Mouse (Mus musculus) midbrain, postnatal 0 days (tissue): ENCODE data around the gene Pias1. TPM values are rescaled to one million over a fixed set of nuclear protein-coding genes. Genes with fewer than 3 reads are reported as not detected.
A peak's percentile ranks its signal among the peaks of the same experiment; 100 is the strongest.

Experiments
- ATAC-seq: fragments of 200-750 bp; cut with Nextera tagmentation; 2 replicates; pipeline ENCODE4 v1.8.0; 2017; ENCODE audit warnings: moderate number of reproducible peaks, mild to moderate bottlenecking, moderate TSS enrichment, moderate library complexity; ENCODE audit not compliant: low FRiP score
- DNase-seq: peaks from one replicate; pipeline ENCODE4 v3.0.0-alpha.2; 2015; ENCODE audit warnings: low spot score
- H3K27ac ChIP-seq: fragments of 300-500 bp; sonication (generic); 2 replicates; pipeline ENCODE4 v1.5.1; 2014; ENCODE audit warnings: low read depth, mild to moderate bottlenecking, low read length, mixed read lengths
- H3K27me3 ChIP-seq: fragments of 300-500 bp; sonication (generic); 2 replicates; pipeline ENCODE4 v1.6.1; 2014; ENCODE audit warnings: low read length, control low read depth, mixed read lengths; ENCODE audit not compliant: insufficient read depth
- H3K36me3 ChIP-seq: fragments of 300-500 bp; sonication (generic); 2 replicates; pipeline ENCODE4 v1.6.1; 2014; ENCODE audit warnings: low read length, control low read depth, mixed read lengths; ENCODE audit not compliant: insufficient read depth
- H3K4me1 ChIP-seq: fragments of 300-500 bp; sonication (generic); 2 replicates; pipeline ENCODE4 v1.6.1; 2014; ENCODE audit warnings: mild to moderate bottlenecking, control low read depth, antibody characterized with exemption, low read length, mixed read lengths; ENCODE audit not compliant: insufficient read depth
- H3K4me2 ChIP-seq: fragments of 300-500 bp; sonication (generic); 2 replicates; pipeline ENCODE4 v1.6.1; 2014; ENCODE audit warnings: low read depth, mild to moderate bottlenecking, low read length, mixed read lengths; ENCODE audit not compliant: poor library complexity, severe bottlenecking
- H3K4me3 ChIP-seq: fragments of 300-500 bp; sonication (generic); 2 replicates; pipeline ENCODE4 v1.5.1; 2014; ENCODE audit warnings: low read depth, mild to moderate bottlenecking, low read length, moderate library complexity
- H3K9ac ChIP-seq: fragments of 300-500 bp; sonication (generic); replicated peaks from 2 replicates; pipeline ENCODE4 v1.6.1; 2014; ENCODE audit warnings: mild to moderate bottlenecking, low read length, moderate library complexity, mixed read lengths; ENCODE audit not compliant: poor library complexity, severe bottlenecking
- H3K9me3 ChIP-seq: fragments of 300-500 bp; sonication (generic); 2 replicates; pipeline ENCODE4 v1.6.1; 2016; ENCODE audit warnings: low read length, control low read depth
- CTCF ChIP-seq: IDR thresholded peaks from 2 replicates; pipeline ENCODE4 v1.5.1; 2016; ENCODE audit warnings: antibody characterized with exemption, mild to moderate bottlenecking
- WGBS: fragments of 180-500 bp; shearing (Covaris S2); extraction: QIAGEN DNeasy Blood & Tissue Kit; methylation state at CpG from one replicate; pipeline ENCODE4 v1.1.7; 2014; 5-methylcytosine and 5-hydroxymethylcytosine counted together
- polyA plus RNA-seq: library from polyadenylated mRNA; unstranded; fragments of >200 nt; fragmentation: Nextera tagmentation; extraction: Ambion mirVana; gene quantifications from 2 replicates; pipeline ENCODE4 v1.2.1, GENCODE M21; 2015
- total RNA-seq: library from RNA; depleted of rRNA; stranded (reverse); fragments of >200 nt; gene quantifications from 2 replicates; pipeline ENCODE4 v1.2.3, GENCODE M21; 2014

The Pias1 gene
- total and polyA plus RNA-seq, 2 experiments from 2014 or later, result 38.5 to 50.5 TPM

- no peaks in the 10 kb centered on the region for H3K4me1 ChIP-seq
- no peaks in the 10 kb centered on the region for H3K36me3 ChIP-seq
- no peak for ATAC-seq
- no peak overlapping the region for H3K9ac ChIP-seq
- no peak overlapping the region for H3K4me3 ChIP-seq
- H3K9me3 ChIP-seq, result no peaks in the 10 kb centered on the region
- no peak for DNase-seq
- 98% methylated on average over 3 of the region's 3 CpGs for WGBS
- no peak overlapping the region for H3K4me2 ChIP-seq
- H3K27me3 ChIP-seq, result no peaks in the 10 kb centered on the region
- H3K27ac ChIP-seq, result no peak overlapping the region
- TF ChIP-seq CTCF, result no peak
Measured at GRCm38 (mm10) chr9:62966018-62966417, 21.7 kb downstream of the Pias1 start.

- DNase-seq (no peak), ATAC-seq (no peak)
- no peak overlapping the region for H3K4me2 ChIP-seq
- H3K4me3 ChIP-seq, result no peak overlapping the region
- H3K27me3 ChIP-seq, result no peaks in the 10 kb centered on the region
- H3K27ac ChIP-seq, result no peak overlapping the region
- TF ChIP-seq CTCF, result no peak
- no peaks in the 10 kb centered on the region for H3K4me1 ChIP-seq
- H3K9me3 ChIP-seq, result no peaks in the 10 kb centered on the region
- H3K9ac ChIP-seq, result no peak overlapping the region
- 0 out of 2 replicates have a peak, but pooled peaks cover 3% of the 10 kb centered on the region for H3K36me3 ChIP-seq
Measured at GRCm38 (mm10) chr9:62952713-62953112, 35.0 kb downstream of the Pias1 start.

GRCm38 (mm10) chr9:62945346-62945745, 42.4 kb downstream of the Pias1 start:
- TF ChIP-seq CTCF, result no peak
- no peak overlapping the region for H3K4me2 ChIP-seq
- no peaks in the 10 kb centered on the region for H3K27me3 ChIP-seq
- no peaks in the 10 kb centered on the region for H3K4me1 ChIP-seq
- WGBS, result 92% methylated on average over 6 of the region's 6 CpGs
- ATAC-seq (no peak), DNase-seq (no peak)
- no peaks in the 10 kb centered on the region for H3K36me3 ChIP-seq
- H3K27ac ChIP-seq, result no peak overlapping the region
- no peak overlapping the region for H3K4me3 ChIP-seq
- no peak overlapping the region for H3K9ac ChIP-seq
- no peaks in the 10 kb centered on the region for H3K9me3 ChIP-seq

GRCm38 (mm10) chr9:62944063-62944462, 43.7 kb downstream of the Pias1 start:
- Histone ChIP-seq H3K4me1 (no peaks in the 10 kb centered on the region), H3K9me3 (no peaks in the 10 kb centered on the region), H3K27ac (no peak overlapping the region), H3K4me3 (no peak overlapping the region), H3K9ac (no peak overlapping the region), H3K4me2 (no peak overlapping the region), H3K27me3 (no peaks in the 10 kb centered on the region), H3K36me3 (no peaks in the 10 kb centered on the region)
- ATAC-seq (no peak), DNase-seq (no peak)
- no peak for TF ChIP-seq CTCF
- WGBS, result 94% methylated on average over 1 of the region's 1 CpGs

- DNase-seq, result no peak
- ATAC-seq, result no peak
- H3K9ac ChIP-seq, result no peak overlapping the region
- H3K27me3 ChIP-seq, result no peaks in the 10 kb centered on the region
- no peaks in the 10 kb centered on the region for H3K9me3 ChIP-seq
- no peak for TF ChIP-seq CTCF
- H3K4me1 ChIP-seq, result no peaks in the 10 kb centered on the region
- H3K4me3 ChIP-seq, result no peak overlapping the region
- WGBS, result 79% methylated on average over 3 of the region's 3 CpGs
- H3K4me2 ChIP-seq, result no peak overlapping the region
- no peaks in the 10 kb centered on the region for H3K36me3 ChIP-seq
- no peak overlapping the region for H3K27ac ChIP-seq
Measured at GRCm38 (mm10) chr9:62940966-62941365, 46.8 kb downstream of the Pias1 start.

GRCm38 (mm10) chr9:62935854-62936253, 51.9 kb downstream of the Pias1 start:
- no peaks in the 10 kb centered on the region for H3K27me3 ChIP-seq
- no peaks in the 10 kb centered on the region for H3K4me1 ChIP-seq
- no peak overlapping the region for H3K4me2 ChIP-seq
- H3K9me3 ChIP-seq, result no peaks in the 10 kb centered on the region
- H3K9ac ChIP-seq, result no peak overlapping the region
- DNase-seq (peak; percentile 26), ATAC-seq (no peak)
- no peak for TF ChIP-seq CTCF
- no peaks in the 10 kb centered on the region for H3K36me3 ChIP-seq
- 85% methylated on average over 5 of the region's 5 CpGs for WGBS
- H3K4me3 ChIP-seq, result no peak overlapping the region
- H3K27ac ChIP-seq, result no peak overlapping the region
